Mouse (Mus musculus) thymus, adult 2 months (tissue): ENCODE data around the gene Abhd12b. TPM values are rescaled to one million over a fixed set of nuclear protein-coding genes. Genes with fewer than 3 reads are reported as not detected.
"Not testable (repeated sequence)": the region's sequence is repeated elsewhere in the genome, so short reads cannot be mapped to it uniquely, and the experiment has no call there.

Source experiments
- DNase-seq: peaks from one replicate; pipeline ENCODE4 v3.0.0; 2021
- H3K27ac ChIP-seq: fragments of 200-500 bp; 2 replicates; pipeline ENCODE4 v1.5.1; 2012; ENCODE audit warnings: low read length, control low read depth; ENCODE audit not compliant: control insufficient read depth, insufficient read depth
- H3K27me3 ChIP-seq: fragments of 200-500 bp; 2 replicates; pipeline ENCODE4 v1.6.1; 2012; ENCODE audit warnings: mild to moderate bottlenecking, low read length, moderate library complexity, mixed read lengths; ENCODE audit not compliant: control insufficient read depth, insufficient read depth
- H3K36me3 ChIP-seq: fragments of 200-500 bp; 2 replicates; pipeline ENCODE4 v1.6.1; 2012; ENCODE audit warnings: mild to moderate bottlenecking, low read length, moderate library complexity; ENCODE audit not compliant: control insufficient read depth, insufficient read depth
- H3K4me1 ChIP-seq: fragments of 200-500 bp; replicated peaks from 2 replicates; pipeline ENCODE4 v1.6.1; 2012; ENCODE audit warnings: low read length; ENCODE audit not compliant: control insufficient read depth, insufficient read depth
- H3K4me3 ChIP-seq: fragments of 200-500 bp; 2 replicates; pipeline ENCODE4 v1.5.1; 2012; ENCODE audit warnings: mild to moderate bottlenecking, low read length, control low read depth, moderate library complexity; ENCODE audit not compliant: control insufficient read depth, insufficient read depth
- CTCF ChIP-seq: fragments of 200-500 bp; IDR thresholded peaks from 2 replicates; pipeline ENCODE4 v1.5.1; 2012; ENCODE audit warnings: mild to moderate bottlenecking, control low read depth, low read length, moderate library complexity, borderline replicate concordance; ENCODE audit not compliant: control insufficient read depth, poor library complexity, insufficient read depth; ENCODE audit errors: extremely low read depth
- POLR2A ChIP-seq: fragments of 200-500 bp; IDR thresholded peaks from 2 replicates; pipeline ENCODE4 v1.6.1; 2012; ENCODE audit warnings: mild to moderate bottlenecking, low read length, control low read depth, moderate library complexity; ENCODE audit not compliant: control insufficient read depth, poor library complexity, insufficient read depth; ENCODE audit errors: extremely low read depth
- WGBS: fragments of 180-500 bp; shearing (Covaris S2); methylation state at CpG from one replicate; pipeline ENCODE4 v1.1.7; 2018; 5-methylcytosine and 5-hydroxymethylcytosine counted together
- polyA plus RNA-seq: library from polyadenylated mRNA; depleted of rRNA; stranded (reverse); fragments of >200 nt; gene quantifications from 2 replicates; pipeline ENCODE4 v1.2.3, GENCODE M21; 2012

Gene Abhd12b
- polyA plus RNA-seq, 1 experiment, result 0.12 TPM

DNA sequence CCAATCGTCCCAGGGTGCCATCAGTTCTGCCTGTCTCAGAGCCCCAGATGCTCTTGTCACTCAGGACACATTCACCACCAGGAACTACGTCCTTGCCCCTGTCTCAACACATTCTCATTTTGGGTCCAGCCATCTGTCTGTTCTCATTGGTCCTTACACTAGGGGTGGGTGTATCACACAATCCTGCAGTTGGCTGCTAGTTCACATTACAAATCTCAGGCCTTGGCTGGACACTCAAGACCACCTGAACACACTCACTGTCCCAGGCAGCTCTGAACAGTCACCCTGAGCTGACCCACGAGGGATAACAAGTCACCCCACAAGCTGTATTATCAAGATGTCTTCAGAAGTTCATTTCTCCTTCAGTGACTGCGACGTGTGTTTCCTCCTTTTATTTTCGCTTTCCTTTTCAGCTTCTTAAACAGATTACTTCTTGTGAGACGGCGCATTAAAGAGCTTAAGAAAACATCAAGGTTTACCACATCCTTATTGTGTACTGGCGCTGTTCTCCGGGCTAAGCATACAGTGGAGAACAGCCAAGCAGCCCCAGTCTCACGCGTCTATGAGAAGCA lies 17.7 kb upstream of the Abhd12b start:
- peak; percentile 61 for DNase-seq
- TF ChIP-seq CTCF, result no peak
- TF ChIP-seq POLR2A, result no peak
- Histone ChIP-seq H3K4me3 (peak overlapping the region; percentile 68), H3K27me3 (no peaks in the 10 kb centered on the region), H3K4me1 (peaks cover 27% of the 10 kb centered on the region), H3K27ac (peak overlapping the region; percentile 99), H3K36me3 (no peaks in the 10 kb centered on the region)
- 4% methylated on average over 12 of the region's 12 CpGs for WGBS

DNA sequence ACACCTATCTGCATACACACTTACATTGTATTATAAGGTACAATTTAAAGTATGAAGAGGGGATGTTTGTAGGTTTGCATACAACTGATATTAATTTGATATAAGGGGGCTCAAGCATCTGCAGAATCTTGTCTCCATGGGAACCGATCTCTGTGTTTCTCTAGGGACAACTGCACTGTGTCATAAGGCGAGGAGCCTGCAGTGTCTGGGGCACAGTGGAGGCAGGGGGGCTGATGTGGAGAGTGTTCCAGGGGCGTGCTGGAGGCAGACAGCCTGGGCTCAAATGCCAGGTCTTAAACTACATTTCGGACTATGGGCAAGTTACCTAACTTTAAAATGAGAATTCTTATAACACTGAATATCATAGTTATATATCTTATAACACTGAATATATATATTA lies 16.8 kb upstream of the Abhd12b start:
- no peak for TF ChIP-seq POLR2A
- TF ChIP-seq CTCF, result no peak
- H3K36me3 ChIP-seq, result no peaks in the 10 kb centered on the region
- WGBS, result 88% methylated on average over 4 of the region's 4 CpGs
- H3K27me3 ChIP-seq, result no peaks in the 10 kb centered on the region
- H3K4me1 ChIP-seq, result peaks cover 26% of the 10 kb centered on the region
- no peak overlapping the region for H3K27ac ChIP-seq
- DNase-seq, result no peak
- H3K4me3 ChIP-seq, result no peak overlapping the region

DNA sequence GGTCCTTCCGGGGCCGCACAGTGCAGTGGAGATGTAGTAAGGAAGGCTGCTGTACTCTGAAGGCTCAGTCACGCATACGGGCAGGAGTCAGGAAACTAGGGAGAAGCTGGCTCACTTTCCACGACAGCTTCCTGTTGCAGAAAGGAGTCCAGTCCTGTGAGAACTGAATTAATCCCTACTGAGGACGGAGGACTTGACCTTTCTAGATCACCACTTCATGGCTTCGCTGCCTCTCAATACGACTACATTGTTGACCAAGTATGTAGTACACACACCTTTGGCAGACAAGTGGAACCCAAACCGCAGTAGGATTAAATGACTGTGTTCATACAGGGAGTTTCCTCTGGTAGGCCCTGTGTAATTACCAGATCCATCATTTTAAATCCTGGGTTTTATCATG lies 16.3 kb upstream of the Abhd12b start:
- WGBS, result 87% methylated on average over 9 of the region's 9 CpGs
- Histone ChIP-seq H3K36me3 (no peaks in the 10 kb centered on the region), H3K27me3 (no peaks in the 10 kb centered on the region), H3K4me1 (peaks cover 26% of the 10 kb centered on the region), H3K27ac (no peak overlapping the region), H3K4me3 (no peak overlapping the region)
- DNase-seq, result no peak
- TF ChIP-seq CTCF (no peak), POLR2A (no peak)

DNA sequence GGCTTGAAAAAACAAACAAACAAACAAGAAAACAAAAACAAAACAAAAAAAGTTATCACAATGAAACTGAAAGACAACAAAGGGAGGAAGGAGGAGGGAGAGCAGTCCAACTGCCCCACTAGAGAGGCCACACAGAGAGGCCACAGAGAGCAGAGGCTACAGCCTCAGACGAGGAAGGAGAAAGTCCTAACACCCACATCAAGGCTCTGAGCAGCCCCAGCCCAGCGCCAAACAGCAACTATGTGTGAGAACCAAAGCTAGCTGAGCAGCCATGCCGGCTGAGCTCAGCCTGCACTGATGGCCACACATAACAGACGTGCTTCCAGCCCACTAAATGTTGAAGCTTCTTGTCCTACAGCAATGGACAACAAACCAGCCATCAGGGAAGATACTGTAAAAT lies 14.1 kb upstream of the Abhd12b start:
- no peak for DNase-seq
- 59% methylated on average over 4 of the region's 4 CpGs for WGBS

DNA sequence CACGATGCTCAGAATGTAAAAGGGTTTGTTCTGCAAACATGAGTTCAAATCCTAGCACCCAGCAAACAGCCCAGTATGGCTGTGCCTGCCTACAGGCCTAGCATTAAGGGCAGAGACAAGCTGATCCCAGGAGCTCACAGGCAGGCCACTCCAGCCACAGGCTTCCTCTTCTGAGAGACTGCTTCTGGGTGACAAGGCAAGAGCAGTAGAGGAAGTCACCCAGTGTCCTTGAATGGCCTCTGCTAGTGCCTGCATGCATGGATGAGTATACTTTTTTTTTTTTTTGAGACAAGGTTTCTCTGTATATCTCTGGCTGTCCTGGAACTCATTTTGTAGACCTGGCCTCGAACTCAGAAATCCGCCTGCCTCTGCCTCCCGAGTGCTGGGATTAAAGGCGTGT lies 13.4 kb upstream of the Abhd12b start:
- no peak for TF ChIP-seq CTCF
- TF ChIP-seq POLR2A, result no peak
- DNase-seq, result no peak

More for the DNA sequence above, 14.1 kb upstream of the Abhd12b start:
- no peaks in the 10 kb centered on the region for H3K36me3 ChIP-seq
- TF ChIP-seq CTCF (no peak), POLR2A (no peak)
- H3K27me3 ChIP-seq, result no peaks in the 10 kb centered on the region
- H3K27ac ChIP-seq, result no peak overlapping the region
- no peak overlapping the region for H3K4me3 ChIP-seq
- peaks cover 22% of the 10 kb centered on the region for H3K4me1 ChIP-seq

DNA sequence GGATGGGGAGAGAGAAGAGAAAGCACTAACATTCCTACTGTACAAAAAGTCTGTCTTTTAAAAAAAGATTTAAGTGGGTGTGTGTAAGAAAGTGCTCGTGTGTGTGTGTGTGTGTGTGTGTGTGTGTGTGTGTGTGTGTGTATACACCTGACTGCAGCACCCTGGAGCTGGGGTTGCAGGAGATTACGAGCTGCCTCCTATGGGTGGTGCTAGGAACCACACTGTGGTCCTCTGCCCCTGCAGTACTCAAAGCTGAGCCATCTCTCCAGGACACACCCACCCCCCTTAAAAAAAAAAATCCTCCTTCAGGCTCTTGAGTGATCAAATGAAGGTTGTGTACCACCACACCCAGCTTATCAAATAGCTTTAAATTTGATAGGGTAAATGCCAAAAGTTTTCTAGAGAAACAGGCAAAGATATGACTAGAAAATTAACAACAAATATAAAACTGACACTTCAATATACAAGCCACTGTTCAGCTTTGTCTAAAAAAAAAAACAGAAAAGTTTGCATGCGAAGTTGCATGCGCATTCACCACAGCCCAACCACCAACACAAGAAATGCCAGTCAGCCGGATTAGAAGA lies 12.9 kb upstream of the Abhd12b start:
- Histone ChIP-seq H3K27ac (no peak overlapping the region), H3K4me3 (no peak overlapping the region), H3K27me3 (no peaks in the 10 kb centered on the region), H3K36me3 (no peaks in the 10 kb centered on the region), H3K4me1 (peaks cover 12% of the 10 kb centered on the region)
- 90% methylated on average over 5 of the region's 5 CpGs for WGBS
- TF ChIP-seq CTCF (no peak), POLR2A (no peak)
- no peak for DNase-seq

More for the DNA sequence above, 13.4 kb upstream of the Abhd12b start:
- Histone ChIP-seq H3K27ac (no peak overlapping the region), H3K4me1 (peaks cover 17% of the 10 kb centered on the region), H3K27me3 (no peaks in the 10 kb centered on the region), H3K36me3 (no peaks in the 10 kb centered on the region), H3K4me3 (no peak overlapping the region)
- WGBS, result 74% methylated on average over 5 of the region's 5 CpGs

DNA sequence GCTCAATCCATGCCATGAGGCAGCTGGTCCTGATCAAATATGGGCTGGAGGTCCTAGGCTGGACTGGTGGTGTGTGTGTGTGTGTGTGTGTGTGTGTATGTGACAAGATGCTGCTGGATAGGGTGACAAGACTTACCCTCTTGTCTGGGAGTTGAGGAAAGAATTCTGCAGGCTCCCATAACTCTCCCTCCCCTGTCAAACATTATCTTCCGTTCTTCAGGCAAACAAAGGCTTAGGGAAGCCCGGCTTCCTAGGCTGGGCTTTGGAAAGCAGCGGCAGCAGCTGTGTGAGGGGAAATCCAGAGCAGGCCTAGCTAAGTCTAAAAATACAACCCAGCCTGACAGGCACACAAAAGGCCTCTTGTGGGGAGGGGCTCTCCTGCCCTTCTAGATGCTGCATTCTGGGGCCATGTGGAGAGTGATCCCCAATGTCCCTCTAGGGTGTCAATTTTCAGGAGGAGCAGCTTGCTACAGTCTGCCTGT lies 9.8 kb upstream of the Abhd12b start:
- 88% methylated on average over 3 of the region's 3 CpGs for WGBS
- not testable (repeated sequence) for DNase-seq, H3K4me3 ChIP-seq, H3K27me3 ChIP-seq, H3K27ac ChIP-seq, H3K36me3 ChIP-seq
- peaks cover 12% of the 10 kb centered on the region for H3K4me1 ChIP-seq
